Mouse (Mus musculus): ENCODE data around the gene Crybb3.

Gene Crybb3

DNA sequence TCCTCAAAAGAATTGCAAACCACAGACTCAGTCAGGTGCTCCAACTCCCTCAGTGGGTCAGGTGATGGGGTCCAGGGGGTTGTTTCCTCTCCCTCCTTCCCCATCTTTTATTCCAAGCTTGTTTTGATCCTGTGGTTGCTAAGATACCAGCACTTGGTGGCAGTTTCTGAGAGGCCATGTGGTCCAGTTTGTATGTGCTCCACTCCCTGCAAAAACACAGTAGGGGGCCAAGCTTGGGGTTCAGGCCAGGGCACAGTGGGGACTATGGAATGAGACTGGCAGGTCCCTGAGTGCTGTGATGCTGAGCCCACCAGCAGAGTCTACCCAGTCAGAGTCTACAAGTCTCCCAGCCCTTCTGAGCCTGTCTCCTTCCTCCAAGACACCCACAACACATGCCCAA is 31.5 kb downstream of the Crybb3 start:
- no peak for DNase-seq (ENCODE audit: low read depth, low spot score)

DNA sequence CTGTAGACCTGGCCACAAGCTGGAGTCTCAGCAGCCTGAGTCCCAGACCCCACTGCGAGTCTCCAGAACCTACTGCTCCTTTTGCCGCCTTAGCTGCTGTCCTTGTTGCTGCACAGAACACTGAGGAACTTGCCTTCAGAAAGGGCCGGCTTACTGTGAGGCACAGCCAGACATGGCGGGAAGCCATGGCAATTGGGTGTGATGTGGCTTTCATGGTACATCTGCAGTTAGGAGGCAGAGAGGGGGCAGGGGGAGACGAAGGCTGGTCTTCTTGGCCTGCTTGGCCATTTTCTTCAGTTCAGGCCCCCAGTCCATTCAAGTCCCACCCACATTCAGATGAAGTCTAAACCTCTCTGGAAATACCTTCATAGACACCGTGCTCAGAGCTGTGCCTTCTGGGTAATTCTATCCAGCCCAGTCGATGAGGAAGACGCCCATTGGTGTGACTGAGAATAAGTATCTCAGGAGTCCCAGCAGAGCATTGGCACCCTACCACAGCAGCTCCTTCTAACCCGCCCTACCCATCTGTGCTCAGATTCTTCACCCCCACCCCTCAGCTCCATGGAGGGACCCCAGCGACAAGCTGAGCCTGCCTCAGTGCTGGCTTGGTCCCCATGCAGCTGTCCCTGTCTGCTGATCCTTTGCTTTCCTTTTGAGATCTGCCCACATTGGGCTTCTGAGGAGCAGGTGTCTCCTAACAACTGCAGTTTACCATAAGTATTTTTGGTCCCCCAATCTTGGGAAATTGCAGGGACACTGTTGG is 35.7 kb downstream of the Crybb3 start:
- peak; percentile 62 for DNase-seq (ENCODE audit: low read depth, low spot score)

DNA sequence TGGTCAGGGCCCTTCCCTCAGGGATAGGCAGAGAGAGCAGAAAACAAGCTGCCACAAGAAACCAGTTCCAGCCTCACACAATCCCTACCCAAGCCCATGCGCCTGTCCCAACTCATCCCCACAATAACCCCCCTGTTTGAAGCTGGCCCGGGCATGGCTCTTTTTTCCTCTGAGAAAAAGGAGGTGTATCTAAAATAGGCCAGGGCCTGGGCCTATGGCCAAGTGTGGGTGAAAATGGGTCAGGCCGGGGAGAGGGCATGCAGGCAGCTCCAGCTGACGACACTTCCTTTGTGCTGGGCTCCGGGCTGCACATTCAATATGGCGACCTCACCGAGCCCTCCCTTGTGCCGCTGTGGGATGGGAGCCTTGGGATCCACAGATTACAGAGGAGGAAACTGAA is 37.9 kb downstream of the Crybb3 start:
- DNase-seq (ENCODE audit: low read depth, low spot score): no peak

DNA sequence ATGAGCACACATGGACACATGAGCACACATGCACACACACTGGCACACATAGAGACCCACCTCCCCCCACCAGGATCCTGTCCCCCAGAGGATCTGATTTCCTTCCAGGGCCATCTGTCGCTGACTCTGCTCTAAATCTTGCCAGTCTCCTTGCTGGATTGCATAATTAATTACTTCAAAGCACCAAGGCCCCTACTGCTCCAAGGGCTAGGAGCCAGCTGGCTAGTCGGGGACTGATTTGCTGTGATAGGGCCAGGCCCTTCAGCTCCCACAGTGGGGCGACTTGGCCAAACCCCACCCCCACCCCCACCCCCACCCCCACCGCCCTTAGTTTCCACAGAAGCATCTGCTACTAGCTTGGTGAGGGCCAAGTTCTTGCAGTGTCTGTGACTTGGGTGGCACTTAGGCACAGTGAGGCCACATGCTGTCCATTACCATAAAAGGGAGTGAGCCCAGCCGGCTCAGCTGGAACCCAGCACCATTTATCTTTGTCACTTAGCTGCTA is 39.8 kb downstream of the Crybb3 start:
- no peak for DNase-seq (ENCODE audit: low read depth, low spot score)

DNA sequence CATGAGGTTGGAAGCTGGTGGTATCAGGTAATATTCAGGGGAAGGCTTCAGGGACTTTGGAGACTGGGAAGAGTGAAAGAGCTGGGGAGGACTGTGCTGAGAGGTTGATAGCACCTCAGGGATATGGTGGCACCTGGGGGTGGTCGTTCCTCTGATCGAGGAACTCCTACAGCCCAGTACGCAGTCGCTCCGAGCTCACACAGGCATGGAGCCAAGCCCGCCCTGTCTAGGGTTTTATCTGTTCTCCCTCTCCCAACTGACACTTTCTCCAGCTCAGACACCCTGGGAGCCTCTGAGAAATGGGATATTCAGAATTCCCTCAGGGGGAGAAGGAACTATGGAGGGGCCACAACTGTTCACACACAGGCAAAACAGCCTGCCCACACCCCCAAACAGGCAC is 40.6 kb downstream of the Crybb3 start:
- no peak for DNase-seq (ENCODE audit: low read depth, low spot score)

DNA sequence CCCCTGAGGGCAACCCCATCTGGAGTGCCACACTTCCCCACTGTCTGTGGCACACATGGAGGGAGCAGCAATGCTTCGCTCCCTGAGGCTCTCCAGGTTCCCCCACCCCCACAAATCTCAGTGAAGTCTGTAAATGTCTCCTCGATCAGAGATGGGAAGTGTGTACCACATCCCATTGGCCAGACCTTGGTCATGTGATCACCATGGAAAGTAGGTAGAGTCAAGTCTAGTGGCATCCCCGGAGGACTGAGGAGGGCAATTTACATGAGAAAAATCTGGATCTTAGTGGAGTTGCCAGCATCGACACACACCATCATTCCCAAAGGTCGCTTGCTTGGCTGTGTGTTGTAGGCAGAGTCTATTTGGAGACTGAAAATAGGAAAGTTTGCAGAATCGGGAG is 42.8 kb downstream of the Crybb3 start:
- peak; percentile 67 for DNase-seq (ENCODE audit: low read depth, low spot score)

DNA sequence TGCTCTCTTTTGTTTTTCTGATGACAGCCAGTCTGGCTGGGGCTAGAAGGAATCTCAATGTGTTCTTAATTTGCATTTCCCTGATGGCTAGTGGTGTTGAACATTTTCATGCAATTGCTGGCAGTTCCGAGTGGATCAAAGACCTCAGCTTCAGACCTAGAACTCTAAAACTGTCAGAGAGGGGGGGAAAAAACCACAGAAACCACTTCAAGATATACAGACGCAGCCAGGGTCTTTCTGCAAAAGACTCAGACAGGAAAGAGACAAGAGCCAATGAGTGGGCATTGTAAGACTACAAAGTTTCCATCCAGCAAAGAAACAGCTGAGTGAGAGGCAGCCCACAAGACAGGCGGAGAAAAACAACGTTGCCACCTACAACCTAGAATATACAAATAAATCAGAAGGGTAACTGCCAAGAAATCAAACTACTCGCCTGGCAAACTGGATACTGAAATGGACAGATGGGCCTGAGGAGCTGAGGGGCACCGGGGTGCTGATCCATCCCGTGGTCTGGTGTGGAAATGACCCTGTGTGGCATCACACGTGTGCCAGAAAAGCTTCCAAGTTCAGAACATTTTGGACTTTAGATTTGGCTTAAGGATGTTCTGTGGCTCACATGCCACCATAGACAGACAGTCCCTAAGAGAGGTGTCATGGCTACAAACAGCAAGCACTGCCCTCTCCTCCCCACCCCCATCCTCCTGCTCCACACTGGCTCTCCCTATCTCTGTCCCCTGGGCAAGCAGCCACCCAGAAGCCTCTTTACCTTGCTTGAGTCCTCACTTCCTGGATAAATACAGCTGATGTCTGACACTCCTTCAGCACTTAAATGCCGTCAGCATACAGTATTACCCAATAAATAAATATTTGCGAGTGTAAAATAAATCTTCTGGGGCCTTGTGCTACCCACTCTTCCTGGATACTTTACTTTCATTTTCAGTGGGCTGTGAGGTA is 46.0 kb downstream of the Crybb3 start:
- DNase-seq (ENCODE audit: low read depth, low spot score): peak; percentile 44

DNA sequence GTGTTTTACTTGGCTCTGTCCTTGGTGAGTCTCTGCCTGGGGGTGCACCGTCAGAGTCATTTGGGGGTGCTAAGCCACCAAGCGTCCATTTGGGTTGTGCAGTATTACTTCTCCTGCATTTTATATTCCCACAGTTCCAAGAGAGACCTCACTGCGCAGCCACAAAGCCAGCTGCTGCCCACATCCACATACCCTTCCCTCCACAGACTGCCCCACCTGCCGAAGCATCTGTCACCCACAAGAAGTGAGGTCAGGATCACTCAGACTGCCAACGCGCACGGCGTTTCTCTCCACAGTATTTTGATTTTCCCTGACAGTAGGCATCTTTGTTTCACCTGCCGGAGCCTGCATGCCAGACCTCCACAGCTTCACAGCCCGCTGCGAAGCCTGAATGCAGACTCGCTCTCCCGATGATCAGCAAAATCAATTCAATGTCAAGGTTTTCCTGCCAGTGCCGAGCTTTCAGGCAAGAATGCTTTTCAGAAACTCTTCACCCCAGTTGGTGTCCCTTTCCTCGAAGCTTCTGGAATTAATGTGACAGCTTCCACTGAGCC is 50.1 kb downstream of the Crybb3 start:
- DNase-seq (ENCODE audit: low read depth, low spot score): no peak

DNA sequence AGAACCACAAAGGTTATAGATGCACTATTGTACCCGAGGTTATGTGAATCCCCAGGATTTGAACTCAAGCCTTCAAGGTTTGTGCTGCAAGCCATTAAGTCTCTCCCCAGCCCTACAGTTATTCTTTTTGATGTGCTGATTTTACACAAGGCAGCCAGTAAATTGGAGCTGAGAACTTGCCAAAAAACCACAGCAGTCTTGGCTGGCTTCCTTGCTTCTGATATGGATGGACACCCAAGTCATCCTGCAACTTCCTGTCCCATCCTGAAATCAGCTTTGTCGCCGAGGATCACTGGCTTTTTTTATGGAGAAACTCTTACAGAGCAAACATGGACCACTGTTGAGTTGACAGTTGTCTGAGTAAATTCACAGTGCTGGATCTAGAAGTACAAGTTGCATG is 51.3 kb downstream of the Crybb3 start:
- DNase-seq (ENCODE audit: low read depth, low spot score): no peak

DNA sequence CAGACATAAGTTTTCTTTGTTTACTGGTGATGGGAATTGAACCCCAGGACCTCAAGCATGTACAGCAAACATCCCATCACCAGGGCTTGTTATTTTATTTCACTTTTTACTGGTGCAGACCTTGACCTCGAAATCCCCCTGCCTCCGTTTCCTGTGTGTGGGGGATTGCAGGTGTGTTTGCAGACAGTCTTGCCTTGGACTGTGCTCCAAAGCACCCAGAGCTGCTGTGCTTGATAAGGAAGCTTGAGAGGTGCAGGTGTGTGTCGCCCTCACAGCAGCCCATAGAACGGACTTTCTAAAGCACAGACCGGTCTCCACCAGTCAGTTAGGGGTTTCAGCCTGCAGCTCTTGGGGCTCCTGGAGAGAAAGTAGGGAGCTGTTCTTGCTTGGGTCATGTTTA is 54.7 kb downstream of the Crybb3 start:
- no peak for DNase-seq (ENCODE audit: low read depth, low spot score)
